Mouse (Mus musculus) small intestine, adult 2 months (tissue): ENCODE results near the gene Ces1a.

Source experiments
- CTCF ChIP-seq: fragments of 200-500 bp; IDR thresholded peaks from 2 replicates; pipeline ENCODE4 v1.5.1; 2012; ENCODE audit warnings: low read depth, mild to moderate bottlenecking, control low read depth, inconsistent platforms, low read length, moderate library complexity, mixed read lengths; ENCODE audit not compliant: insufficient replicate concordance, insufficient read length; ENCODE audit errors: extremely low read depth
- POLR2A ChIP-seq: fragments of 200-500 bp; IDR thresholded peaks from 2 replicates; pipeline ENCODE4 v1.6.1; 2012; ENCODE audit warnings: low read depth, mild to moderate bottlenecking, control low read depth, inconsistent platforms, low read length, moderate library complexity

- TF ChIP-seq CTCF = no peak
- no peak for TF ChIP-seq POLR2A
Measured at GRCm38 (mm10) chr8:92984376-92984775, 63.6 kb downstream of the Ces1a start.
